Mouse (Mus musculus) liver, embryonic 15.5 days (tissue): ENCODE data around the gene Pex26. TPM values are rescaled to one million over a fixed set of nuclear protein-coding genes. Genes with fewer than 3 reads are reported as not detected.
A peak's percentile ranks its signal among the peaks of the same experiment; 100 is the strongest.

Source experiments
- ATAC-seq: fragments of 200-750 bp; cut with Nextera tagmentation; 2 replicates; pipeline ENCODE4 v1.8.0; 2017; ENCODE audit warnings: moderate number of reproducible peaks, mild to moderate bottlenecking, moderate library complexity; ENCODE audit not compliant: insufficient read depth
- H3K27ac ChIP-seq: fragments of 300-500 bp; sonication (generic); replicated peaks from 2 replicates; pipeline ENCODE4 v1.5.1; 2015; ENCODE audit warnings: mild to moderate bottlenecking, inconsistent platforms
- H3K27me3 ChIP-seq: fragments of 300-500 bp; sonication (generic); 2 replicates; pipeline ENCODE4 v1.6.1; 2015; ENCODE audit warnings: mild to moderate bottlenecking, inconsistent platforms
- H3K36me3 ChIP-seq: fragments of 300-500 bp; sonication (generic); replicated peaks from 2 replicates; pipeline ENCODE4 v1.6.1; 2015; ENCODE audit warnings: moderate library complexity, mild to moderate bottlenecking, inconsistent platforms
- H3K4me1 ChIP-seq: fragments of 300-500 bp; sonication (generic); replicated peaks from 2 replicates; pipeline ENCODE4 v1.6.1; 2015; ENCODE audit warnings: inconsistent platforms
- H3K4me2 ChIP-seq: fragments of 300-500 bp; sonication (generic); 2 replicates; pipeline ENCODE4 v1.6.1; 2015; ENCODE audit warnings: moderate library complexity, mild to moderate bottlenecking, inconsistent platforms
- H3K4me3 ChIP-seq: fragments of 300-500 bp; sonication (generic); replicated peaks from 2 replicates; pipeline ENCODE4 v1.5.1; 2015; ENCODE audit warnings: mild to moderate bottlenecking, inconsistent platforms
- H3K9ac ChIP-seq: fragments of 300-500 bp; sonication (generic); 2 replicates; pipeline ENCODE4 v1.6.1; 2015; ENCODE audit warnings: moderate library complexity, mild to moderate bottlenecking, inconsistent platforms
- H3K9me3 ChIP-seq: fragments of 300-500 bp; sonication (generic); replicated peaks from 2 replicates; pipeline ENCODE4 v1.6.1; 2016; ENCODE audit warnings: inconsistent platforms
- WGBS: fragments of 180-500 bp; shearing (Covaris S2); methylation state at CpG from one replicate; pipeline ENCODE4 v1.1.7; 2015; ENCODE audit warnings: mixed read lengths; ENCODE audit not compliant: insufficient replicate concordance; 5-methylcytosine and 5-hydroxymethylcytosine counted together
- polyA plus RNA-seq: library from polyadenylated mRNA; unstranded; fragments of >200 nt; fragmentation: Nextera tagmentation; extraction: Ambion mirVana; gene quantifications from 2 replicates; pipeline ENCODE4 v1.2.1, GENCODE M21; 2015

The Pex26 gene
- polyA plus RNA-seq, 1 experiment from 2014 or later, result 4.4 TPM

GRCm38 (mm10) chr6:121162616-121163015 lies 20.9 kb upstream of the Pex26 start:
- WGBS, result 60% methylated on average over 12 of the region's 12 CpGs
- Histone ChIP-seq H3K9me3 (no peaks in the 10 kb centered on the region), H3K4me3 (no peak overlapping the region), H3K4me2 (no peak overlapping the region), H3K27me3 (no peaks in the 10 kb centered on the region; the same call in 1 of the 2 replicates), H3K36me3 (no peaks in the 10 kb centered on the region), H3K27ac (no peak overlapping the region), H3K4me1 (peaks cover 22% of the 10 kb centered on the region), H3K9ac (no peak overlapping the region)
- no peak for ATAC-seq

DNA sequence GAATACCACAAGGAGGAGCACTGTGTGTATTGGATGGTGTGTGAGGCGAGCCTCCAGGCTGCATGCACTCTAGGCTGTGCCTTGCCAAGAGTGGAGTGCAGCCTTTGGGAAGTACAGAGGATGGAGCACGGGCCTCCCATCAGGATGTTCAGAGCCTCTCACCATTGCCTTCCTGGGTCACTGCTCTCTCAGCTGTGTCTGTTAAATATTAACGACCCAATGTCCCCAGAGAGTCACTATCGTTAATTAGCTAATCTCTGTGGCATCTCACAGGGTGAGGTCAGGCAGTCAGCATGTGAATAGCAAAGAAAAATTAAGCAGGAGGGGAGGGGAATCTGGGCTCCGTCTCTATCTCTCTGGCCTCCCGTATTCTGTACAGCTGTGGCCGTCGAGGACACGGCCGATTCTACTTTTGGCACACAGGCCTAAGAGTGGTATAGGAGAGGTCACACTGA lies 17.3 kb upstream of the Pex26 start:
- Histone ChIP-seq H3K9me3 (no peaks in the 10 kb centered on the region), H3K36me3 (no peaks in the 10 kb centered on the region), H3K9ac (no peak overlapping the region), H3K4me2 (no peak overlapping the region), H3K4me1 (peaks cover 12% of the 10 kb centered on the region), H3K27me3 (no peaks in the 10 kb centered on the region; the same call in 1 of the 2 replicates), H3K27ac (0 out of 2 replicates have a peak overlapping the region, but pooled peaks have one; percentile 16), H3K4me3 (no peak overlapping the region)
- WGBS, result 54% methylated on average over 10 of the region's 10 CpGs
- peak; percentile 74 for ATAC-seq

- peaks cover 12% of the 10 kb centered on the region for H3K4me1 ChIP-seq
- H3K4me3 ChIP-seq, result no peak overlapping the region
- H3K27me3 ChIP-seq, result peaks cover under 1% of the 10 kb centered on the region; the same call in 1 of the 2 replicates
- no peak overlapping the region for H3K4me2 ChIP-seq
- H3K9me3 ChIP-seq, result no peaks in the 10 kb centered on the region
- ATAC-seq, result no peak
- WGBS, result 61% methylated on average over 7 of the region's 7 CpGs
- no peak overlapping the region for H3K27ac ChIP-seq
- H3K36me3 ChIP-seq, result no peaks in the 10 kb centered on the region
- H3K9ac ChIP-seq, result no peak overlapping the region
These were observed 16.0 kb upstream of the Pex26 start for GRCm38 (mm10) chr6:121167381-121167975.

GRCm38 (mm10) chr6:121171102-121171501 lies 12.4 kb upstream of the Pex26 start:
- WGBS, result 63% methylated on average over 6 of the region's 6 CpGs
- H3K9me3 ChIP-seq, result no peaks in the 10 kb centered on the region
- H3K27ac ChIP-seq, result no peak overlapping the region
- H3K36me3 ChIP-seq, result no peaks in the 10 kb centered on the region
- H3K9ac ChIP-seq, result no peak overlapping the region
- no peak overlapping the region for H3K4me2 ChIP-seq
- no peak overlapping the region for H3K4me3 ChIP-seq
- H3K27me3 ChIP-seq, result peaks cover 15% of the 10 kb centered on the region
- peaks cover 6% of the 10 kb centered on the region for H3K4me1 ChIP-seq
- no peak for ATAC-seq

- Histone ChIP-seq H3K27me3 (peaks cover 15% of the 10 kb centered on the region; the same call in 1 of the 2 replicates), H3K27ac (no peak overlapping the region), H3K9ac (no peak overlapping the region), H3K4me2 (no peak overlapping the region), H3K4me3 (no peak overlapping the region), H3K4me1 (peaks cover 10% of the 10 kb centered on the region), H3K9me3 (no peaks in the 10 kb centered on the region), H3K36me3 (no peaks in the 10 kb centered on the region)
- ATAC-seq, result no peak
- WGBS, result 38% methylated on average over 5 of the region's 5 CpGs
These were observed 10.0 kb upstream of the Pex26 start for GRCm38 (mm10) chr6:121173471-121173870.

- Histone ChIP-seq H3K36me3 (no peaks in the 10 kb centered on the region), H3K9ac (no peak overlapping the region), H3K9me3 (no peaks in the 10 kb centered on the region), H3K4me1 (peaks cover 10% of the 10 kb centered on the region), H3K4me3 (no peak overlapping the region), H3K27me3 (peaks cover 15% of the 10 kb centered on the region; the same call in 1 of the 2 replicates), H3K4me2 (no peak overlapping the region), H3K27ac (no peak overlapping the region)
- no peak for ATAC-seq
- WGBS, result 70% methylated on average over 6 of the region's 6 CpGs
These were observed 8.7 kb upstream of the Pex26 start for GRCm38 (mm10) chr6:121174761-121175160.

GRCm38 (mm10) chr6:121176011-121176730 lies 7.3 kb upstream of the Pex26 start:
- no peaks in the 10 kb centered on the region for H3K9me3 ChIP-seq
- peaks cover 10% of the 10 kb centered on the region for H3K4me1 ChIP-seq
- no peak overlapping the region for H3K9ac ChIP-seq
- ATAC-seq, result no peak
- H3K27me3 ChIP-seq, result peaks cover 19% of the 10 kb centered on the region; the same call in 1 of the 2 replicates
- H3K4me3 ChIP-seq, result no peak overlapping the region
- no peaks in the 10 kb centered on the region for H3K36me3 ChIP-seq
- H3K27ac ChIP-seq, result no peak overlapping the region
- 35% methylated on average over 14 of the region's 14 CpGs for WGBS
- H3K4me2 ChIP-seq, result no peak overlapping the region

GRCm38 (mm10) chr6:121176731-121177098 lies 6.8 kb upstream of the Pex26 start:
- peaks cover 10% of the 10 kb centered on the region for H3K4me1 ChIP-seq
- no peak for ATAC-seq
- H3K36me3 ChIP-seq, result no peaks in the 10 kb centered on the region
- H3K9ac ChIP-seq, result no peak overlapping the region
- H3K4me2 ChIP-seq, result no peak overlapping the region
- H3K27me3 ChIP-seq, result peaks cover 19% of the 10 kb centered on the region; the same call in 1 of the 2 replicates
- no peaks in the 10 kb centered on the region for H3K9me3 ChIP-seq
- no peak overlapping the region for H3K4me3 ChIP-seq
- no peak overlapping the region for H3K27ac ChIP-seq
- 44% methylated on average over 4 of the region's 4 CpGs for WGBS

DNA sequence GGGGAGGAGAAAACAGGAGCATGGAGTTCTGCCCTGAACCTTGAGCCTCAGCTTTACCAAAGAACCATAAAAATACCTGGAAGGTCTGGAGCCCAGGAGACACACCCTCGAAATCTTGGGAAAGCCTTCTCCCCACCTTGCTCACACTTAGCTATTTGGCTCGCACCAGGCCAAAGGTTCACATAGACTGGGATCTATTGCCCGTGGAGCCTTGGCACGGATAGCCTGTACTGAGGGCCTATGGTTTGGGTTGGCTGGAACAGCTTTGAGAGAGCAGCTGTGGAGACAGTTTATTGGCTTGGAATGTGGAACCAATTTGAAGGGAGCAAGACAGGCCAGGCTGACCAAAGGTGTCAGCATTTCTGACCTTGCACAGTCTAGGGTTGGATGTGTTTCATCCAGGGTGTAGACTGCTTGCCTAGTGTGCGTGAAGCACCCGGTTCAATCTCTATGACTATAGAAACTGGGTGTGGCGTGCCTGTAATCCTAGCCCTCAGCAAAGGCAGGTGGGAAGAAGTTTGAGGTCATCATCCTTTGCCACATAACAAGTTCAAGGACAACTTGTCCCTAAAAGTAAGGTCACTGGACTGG lies 6.3 kb upstream of the Pex26 start:
- Histone ChIP-seq H3K9me3 (no peaks in the 10 kb centered on the region), H3K9ac (no peak overlapping the region), H3K27me3 (peaks cover 19% of the 10 kb centered on the region; the same call in 1 of the 2 replicates), H3K4me2 (no peak overlapping the region), H3K27ac (no peak overlapping the region), H3K4me3 (no peak overlapping the region), H3K4me1 (peaks cover 10% of the 10 kb centered on the region), H3K36me3 (no peaks in the 10 kb centered on the region)
- WGBS, result 67% methylated on average over 7 of the region's 7 CpGs
- ATAC-seq, result no peak

DNA sequence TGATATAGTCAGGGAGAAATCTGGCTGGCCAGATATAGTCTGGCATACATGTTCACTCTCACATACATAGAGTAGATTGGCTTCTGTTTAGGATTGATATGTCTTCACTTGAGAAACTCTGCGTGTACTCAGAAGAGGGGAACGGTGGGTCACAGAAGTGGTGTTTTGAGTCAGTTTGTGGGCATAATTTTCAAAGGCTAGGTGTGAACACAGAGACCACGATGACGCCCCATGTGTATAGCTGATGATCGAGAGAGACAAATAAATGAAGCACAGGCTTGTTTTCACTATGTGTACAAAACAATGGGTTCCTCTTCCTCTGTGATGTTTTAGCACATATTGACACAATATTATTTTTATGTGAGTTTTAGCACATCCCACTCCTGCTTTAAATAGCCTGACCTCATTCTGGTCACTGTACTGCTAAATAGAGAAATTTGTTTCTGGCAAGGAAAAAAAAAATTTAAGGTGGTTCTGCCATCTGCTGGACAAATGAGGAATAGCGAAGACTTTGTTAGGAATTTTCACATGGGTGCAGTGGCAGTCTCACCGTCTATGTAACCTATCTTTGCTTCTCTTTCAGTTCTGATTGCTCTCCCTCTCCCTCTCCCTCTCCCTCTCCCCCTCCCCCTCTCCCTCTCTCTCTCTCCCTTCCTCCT lies 4.6 kb upstream of the Pex26 start:
- ATAC-seq, result no peak

GRCm38 (mm10) chr6:121179846-121180245 lies 3.6 kb upstream of the Pex26 start:
- H3K27me3 ChIP-seq, result peaks cover 9% of the 10 kb centered on the region; the same call in 1 of the 2 replicates
- H3K9me3 ChIP-seq, result no peaks in the 10 kb centered on the region
- no peak overlapping the region for H3K4me3 ChIP-seq
- no peak overlapping the region for H3K27ac ChIP-seq
- H3K4me2 ChIP-seq, result no peak overlapping the region
- ATAC-seq, result no peak
- no peak overlapping the region for H3K9ac ChIP-seq
- no peaks in the 10 kb centered on the region for H3K36me3 ChIP-seq
- 60% methylated on average over 7 of the region's 7 CpGs for WGBS
- peaks cover 25% of the 10 kb centered on the region for H3K4me1 ChIP-seq

More for the DNA sequence above, 4.6 kb upstream of the Pex26 start:
- Histone ChIP-seq H3K27ac (no peak overlapping the region), H3K9me3 (no peaks in the 10 kb centered on the region), H3K4me1 (peaks cover 15% of the 10 kb centered on the region), H3K4me2 (no peak overlapping the region), H3K36me3 (no peaks in the 10 kb centered on the region), H3K9ac (no peak overlapping the region), H3K27me3 (peaks cover 12% of the 10 kb centered on the region; the same call in 1 of the 2 replicates), H3K4me3 (no peak overlapping the region)
- WGBS, result 45% methylated on average over 7 of the region's 7 CpGs
